Mouse (Mus musculus) heart, adult 18-20 months (tissue): ENCODE measurements around the gene Olfr25. TPM values are rescaled to one million over a fixed set of nuclear protein-coding genes. Genes with fewer than 3 reads are reported as not detected.

Source experiments
- DNase-seq, 2 experiments: peaks; one replicate each; pipeline ENCODE4 v3.0.0; 2021 to 2022; ENCODE audit warnings: mixed read lengths in 1 of 2
- long read RNA-seq, 2 experiments: library from polyadenylated mRNA; stranded (forward); transcript quantifications; one replicate each; pipeline ENCODE4 v2.0.0; 2021
- total RNA-seq, 2 experiments: library from RNA; stranded (reverse); gene quantifications; 2 replicates each; pipeline ENCODE4 v1.2.3; 2021

Gene Olfr25
- total RNA-seq = not detected
- long read RNA-seq, experiment 1 = 0 reads
- long read RNA-seq, experiment 2 = 0 reads

DNA sequence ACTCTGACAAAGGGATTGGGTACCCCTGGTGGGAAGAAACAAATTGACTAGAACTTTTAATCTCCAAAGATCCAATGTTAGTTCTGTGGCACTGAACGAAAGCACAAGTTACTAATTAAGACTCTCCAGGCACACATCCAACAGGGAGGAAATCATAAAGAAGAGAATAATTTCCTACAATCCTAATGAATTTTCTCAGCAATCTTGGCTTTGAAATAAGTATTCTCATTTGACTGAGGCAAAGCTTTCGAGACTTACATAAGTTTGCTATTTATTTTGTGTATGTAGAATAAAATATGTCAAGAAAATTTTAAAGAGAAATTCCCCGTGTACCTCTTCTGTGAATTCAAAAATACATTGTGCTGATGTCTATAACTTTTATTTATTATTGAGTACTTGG is at the start of gene Olfr25:
Olfr25 (plus strand) TSS at position 301 of the 400 bp plus-strand sequence.
- no peak for DNase-seq

DNA sequence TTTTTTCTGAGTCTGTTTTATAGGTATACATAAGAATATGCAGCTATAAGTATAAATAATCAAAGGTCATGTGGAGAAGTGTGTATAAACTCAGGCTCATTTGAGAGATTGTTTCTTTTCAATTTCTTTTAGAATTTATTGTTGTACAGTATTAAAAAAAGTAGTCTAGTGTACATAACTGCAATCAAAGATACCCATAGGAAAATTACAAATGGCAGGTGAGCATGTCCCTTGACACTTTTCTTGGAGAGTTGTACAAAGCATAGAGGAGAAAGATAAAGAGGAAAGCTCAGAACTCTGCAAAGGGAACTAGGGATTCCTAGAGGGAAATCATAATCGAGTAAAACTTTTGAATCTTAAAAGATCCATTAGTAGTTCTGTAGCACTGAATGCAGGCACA is 38.1 kb upstream of the Olfr25 start, which contains the start of gene Olfr896-ps1:
Olfr896-ps1 (plus strand) TSS at position 301 of the 400 bp plus-strand sequence.
- DNase-seq = no peak

DNA sequence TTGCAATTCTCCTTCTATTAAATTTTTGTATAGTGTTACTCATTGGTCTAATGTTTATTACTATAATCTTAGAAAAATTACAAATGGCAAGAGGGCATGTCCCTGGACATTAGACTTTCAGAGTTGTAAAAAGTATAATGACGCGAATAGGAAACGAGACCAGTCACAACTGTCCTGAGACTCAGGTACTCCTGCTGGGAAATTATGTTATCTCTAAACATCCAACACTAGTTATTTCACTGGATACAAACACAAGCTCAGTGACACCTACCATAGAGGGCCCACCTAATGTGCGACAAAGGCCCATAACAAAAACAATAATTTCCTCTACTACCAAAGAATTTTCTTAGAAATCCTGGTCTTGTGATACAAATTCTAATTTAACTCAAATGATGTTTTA is 19.3 kb downstream of the Olfr25 start, which contains the start of gene Olfr898:
Olfr898 (plus strand) TSS at position 301 of the 400 bp plus-strand sequence.
- no peak for DNase-seq

DNA sequence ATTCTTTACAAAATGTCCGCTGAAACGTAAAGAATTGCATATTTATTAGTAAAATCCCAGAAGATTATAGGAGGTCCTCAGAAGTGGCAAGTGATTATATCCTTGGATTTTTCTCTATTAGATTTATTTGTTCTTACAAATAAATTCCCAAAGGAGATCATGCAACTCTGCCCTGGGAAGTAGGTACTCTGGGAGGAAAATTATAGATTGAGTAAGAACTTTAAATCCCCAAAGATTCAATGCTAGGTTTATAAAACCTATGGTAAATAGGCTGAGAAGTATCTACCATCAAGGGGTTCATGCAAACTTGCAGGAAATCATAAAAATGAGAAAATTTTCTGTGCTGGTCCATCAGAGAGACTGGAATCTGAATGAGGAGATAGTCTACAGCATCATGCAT is 37.7 kb downstream of the Olfr25 start, which contains the start of gene Olfr250:
Olfr250 (plus strand) TSS at position 301 of the 400 bp plus-strand sequence.
- DNase-seq = no peak

DNA sequence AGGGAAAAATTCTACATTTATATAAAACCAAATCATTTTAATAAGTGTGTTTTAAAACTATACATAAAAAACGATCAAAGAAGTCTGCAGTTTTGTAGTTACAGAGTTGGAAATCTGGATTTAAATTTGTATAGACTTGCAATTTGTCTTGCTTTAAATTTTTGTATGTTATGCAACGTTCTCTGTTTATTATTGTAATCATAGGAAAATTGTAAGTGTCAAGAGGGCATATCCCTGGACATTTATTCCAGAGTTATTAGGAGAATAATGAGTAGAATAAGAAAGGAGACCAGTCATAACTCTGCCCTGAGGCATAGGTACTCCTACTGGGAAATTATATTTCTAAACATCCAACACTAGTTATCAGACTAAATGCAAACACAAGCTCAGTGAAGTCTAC is 47.9 kb downstream of the Olfr25 start, which contains the start of gene Olfr251:
Olfr251 (plus strand) TSS at position 301 of the 400 bp plus-strand sequence.
- DNase-seq = no peak

Other genes with a start within 250 kb of the Olfr25 start
- not detected for gene Olfr887, start 245.0 kb upstream of the Olfr25 start, total RNA-seq
- not detected for gene Olfr888, start 220.9 kb upstream of the Olfr25 start, total RNA-seq
- not detected for gene Olfr889, start 213.9 kb upstream of the Olfr25 start, total RNA-seq
- not detected for gene Olfr890, start 186.5 kb upstream of the Olfr25 start, total RNA-seq
- gene Olfr891, start 148.2 kb upstream of the Olfr25 start, total RNA-seq = not detected
- gene Olfr893, start 120.7 kb upstream of the Olfr25 start, total RNA-seq = not detected
- not detected for gene Olfr894, start 111.0 kb upstream of the Olfr25 start, total RNA-seq
- not detected for gene Olfr143, start 76.3 kb upstream of the Olfr25 start, total RNA-seq
- gene Olfr895, start 61.2 kb upstream of the Olfr25 start, total RNA-seq = not detected
- gene Olfr896-ps1, start 38.0 kb upstream of the Olfr25 start, total RNA-seq = not detected
- not detected for gene Olfr898, start 19.4 kb downstream of the Olfr25 start, total RNA-seq
- gene Olfr250, start 37.8 kb downstream of the Olfr25 start, total RNA-seq = not detected
- gene Olfr251, start 48.0 kb downstream of the Olfr25 start, total RNA-seq = not detected
- gene Olfr147, start 72.6 kb downstream of the Olfr25 start, total RNA-seq = not detected
- gene Olfr901, start 100.4 kb downstream of the Olfr25 start, total RNA-seq = not detected
- not detected for gene Olfr902, start 118.6 kb downstream of the Olfr25 start, total RNA-seq
- gene Olfr904, start 134.1 kb downstream of the Olfr25 start, total RNA-seq = not detected
- gene Olfr905, start 142.0 kb downstream of the Olfr25 start, total RNA-seq = not detected
- gene Olfr906, start 158.0 kb downstream of the Olfr25 start, total RNA-seq = not detected
- gene Olfr907, start 166.7 kb downstream of the Olfr25 start, total RNA-seq = not detected
- not detected for gene Olfr911-ps1, start 192.5 kb downstream of the Olfr25 start, total RNA-seq
- gene Olfr910, start 208.8 kb downstream of the Olfr25 start, total RNA-seq = not detected